Mouse (Mus musculus) left cerebral cortex, adult 9 months (tissue): ENCODE measurements at regions not wholly inside any gene's neighbourhood (a gene's known extent, or its start where the extent isn't known, plus 50 kb on each side); places are given as distances from the start of the nearest gene placed in this dataset.
A peak's percentile ranks its signal among the peaks of the same experiment; 100 is the strongest.

Source experiments
- DNase-seq, 2 experiments: peaks; one replicate each; pipeline ENCODE4 v3.0.0; 2022; ENCODE audit warnings: low spot score in 2 of 2

- DNase-seq, result no peak
Observed at GRCm38 (mm10) chr9:76734387-76734786, 167.5 kb upstream of the Fam83b start.

- no peak for DNase-seq
Observed at GRCm38 (mm10) chr9:76733812-76734211, 166.9 kb upstream of the Fam83b start.

- no peak for DNase-seq
Observed at GRCm38 (mm10) chr9:76722881-76723280, 156.0 kb upstream of the Fam83b start.

- DNase-seq, result no peak
Observed at GRCm38 (mm10) chr9:76715852-76716251, 148.9 kb upstream of the Fam83b start.

- DNase-seq, result no peak
Observed at GRCm38 (mm10) chr9:76706451-76706850, 139.5 kb upstream of the Fam83b start.

GRCm38 (mm10) chr9:76705786-76706185 lies 138.9 kb upstream of the Fam83b start:
- DNase-seq, result peak; percentile 2 to 8

- no peak for DNase-seq
Observed at GRCm38 (mm10) chr9:76695547-76695946, 128.6 kb upstream of the Fam83b start.

GRCm38 (mm10) chr9:76692976-76693375 lies 126.1 kb upstream of the Fam83b start:
- no peak for DNase-seq

- peak; percentile 1 to 76 for DNase-seq
Observed at GRCm38 (mm10) chr9:76660848-76661247, 93.9 kb upstream of the Fam83b start.

GRCm38 (mm10) chr9:76659798-76660197 lies 92.9 kb upstream of the Fam83b start:
- no peak for DNase-seq

- DNase-seq, result no peak
Observed at GRCm38 (mm10) chr9:76653311-76653710, 86.4 kb upstream of the Fam83b start.

- no peak for DNase-seq
Observed at GRCm38 (mm10) chr9:76649484-76649883, 82.6 kb upstream of the Fam83b start.

GRCm38 (mm10) chr9:76646383-76646782 lies 79.5 kb upstream of the Fam83b start:
- no peak for DNase-seq
